Mouse (Mus musculus): ENCODE data around the gene Top3a. TPM values are rescaled to one million over a fixed set of nuclear protein-coding genes. Genes with fewer than 3 reads are reported as not detected.

The Top3a gene
- polyA plus RNA-seq, 1 experiment from 2014 or later = 17.8 TPM

- Histone ChIP-seq H3K27ac (peak overlapping the region; percentile 36; the same call in 1 of the 2 replicates), H3K9me3 (no peaks in the 10 kb centered on the region), H3K27me3 (ENCODE audit: insufficient read depth, poor library complexity, severe bottlenecking) (no peaks in the 10 kb centered on the region), H3K36me3 (peaks cover 89% of the 10 kb centered on the region), H3K4me3 (no peak overlapping the region), H3K4me1 (peaks cover 8% of the 10 kb centered on the region; the same call in 1 of the 2 replicates)
- WGBS = 84% methylated on average over 11 of the region's 11 CpGs
- DNase-seq (ENCODE audit: low spot score) = no peak
Measured at GRCm38 (mm10) chr11:60796342-60796741, 19.2 kb upstream of the Top3a start.

- 79% methylated on average over 2 of the region's 2 CpGs for WGBS
- H3K27me3 ChIP-seq (ENCODE audit: insufficient read depth, poor library complexity, severe bottlenecking) = no peaks in the 10 kb centered on the region
- H3K9me3 ChIP-seq = no peaks in the 10 kb centered on the region
- H3K4me3 ChIP-seq = no peak overlapping the region
- no peak for DNase-seq (ENCODE audit: low spot score)
- H3K36me3 ChIP-seq = peaks cover 90% of the 10 kb centered on the region
- no peaks in the 10 kb centered on the region for H3K4me1 ChIP-seq
- no peak overlapping the region for H3K27ac ChIP-seq
Measured at GRCm38 (mm10) chr11:60790472-60790871, 13.3 kb upstream of the Top3a start.

GRCm38 (mm10) chr11:60787595-60787994 is 10.4 kb upstream of the Top3a start:
- Histone ChIP-seq H3K4me3 (no peak overlapping the region), H3K27ac (no peak overlapping the region), H3K4me1 (0 out of 2 replicates have a peak, but pooled peaks cover 6% of the 10 kb centered on the region), H3K9me3 (no peaks in the 10 kb centered on the region), H3K36me3 (peaks cover 94% of the 10 kb centered on the region), H3K27me3 (ENCODE audit: insufficient read depth, poor library complexity, severe bottlenecking) (no peaks in the 10 kb centered on the region)
- 86% methylated on average over 1 of the region's 1 CpGs for WGBS
- DNase-seq (ENCODE audit: low spot score) = no peak

- Histone ChIP-seq H3K27me3 (ENCODE audit: insufficient read depth, poor library complexity, severe bottlenecking) (no peaks in the 10 kb centered on the region), H3K9me3 (no peaks in the 10 kb centered on the region), H3K4me1 (peaks cover 38% of the 10 kb centered on the region), H3K36me3 (peaks cover 92% of the 10 kb centered on the region), H3K27ac (no peak overlapping the region), H3K4me3 (no peak overlapping the region)
- DNase-seq (ENCODE audit: low spot score) = no peak
- 88% methylated on average over 8 of the region's 8 CpGs for WGBS
Measured at GRCm38 (mm10) chr11:60784179-60784922, 7.2 kb upstream of the Top3a start.

GRCm38 (mm10) chr11:60779673-60780189 is 2.6 kb upstream of the Top3a start:
- peak overlapping the region; percentile 45 for H3K4me3 ChIP-seq
- no peak overlapping the region for H3K27ac ChIP-seq
- no peak for DNase-seq (ENCODE audit: low spot score)
- H3K36me3 ChIP-seq = peaks cover 56% of the 10 kb centered on the region
- H3K27me3 ChIP-seq (ENCODE audit: insufficient read depth, poor library complexity, severe bottlenecking) = no peaks in the 10 kb centered on the region
- H3K4me1 ChIP-seq = peaks cover 61% of the 10 kb centered on the region
- H3K9me3 ChIP-seq = no peaks in the 10 kb centered on the region
- 88% methylated on average over 10 of the region's 10 CpGs for WGBS

- Histone ChIP-seq H3K27me3 (ENCODE audit: insufficient read depth, poor library complexity, severe bottlenecking) (no peaks in the 10 kb centered on the region), H3K4me1 (peaks cover 58% of the 10 kb centered on the region), H3K27ac (peak overlapping the region; percentile 92), H3K4me3 (peak overlapping the region; percentile 83), H3K36me3 (peaks cover 40% of the 10 kb centered on the region), H3K9me3 (no peaks in the 10 kb centered on the region)
- DNase-seq (ENCODE audit: low spot score) = no peak
- WGBS = 23% methylated on average over 16 of the region's 16 CpGs
Measured at GRCm38 (mm10) chr11:60777801-60778370, 721 bp upstream of the Top3a start.

- H3K27ac ChIP-seq = peak overlapping the region; percentile 92
- H3K27me3 ChIP-seq (ENCODE audit: insufficient read depth, poor library complexity, severe bottlenecking) = no peaks in the 10 kb centered on the region
- no peak for DNase-seq (ENCODE audit: low spot score)
- H3K4me3 ChIP-seq = peak overlapping the region; percentile 83
- peaks cover 25% of the 10 kb centered on the region for H3K36me3 ChIP-seq
- peaks cover 45% of the 10 kb centered on the region for H3K4me1 ChIP-seq
- no peaks in the 10 kb centered on the region for H3K9me3 ChIP-seq
- 6% methylated on average over 17 of the region's 17 CpGs for WGBS
Measured at GRCm38 (mm10) chr11:60776107-60776828, 897 bp downstream of the Top3a start.

GRCm38 (mm10) chr11:60775578-60775977 is 1.6 kb downstream of the Top3a start:
- peak overlapping the region; percentile 92; the same call in 1 of the 2 replicates for H3K27ac ChIP-seq
- no peaks in the 10 kb centered on the region for H3K27me3 ChIP-seq (ENCODE audit: insufficient read depth, poor library complexity, severe bottlenecking)
- peaks cover 21% of the 10 kb centered on the region for H3K36me3 ChIP-seq
- H3K4me1 ChIP-seq = peaks cover 39% of the 10 kb centered on the region
- 48% methylated on average over 6 of the region's 6 CpGs for WGBS
- H3K9me3 ChIP-seq = no peaks in the 10 kb centered on the region
- H3K4me3 ChIP-seq = peak overlapping the region; percentile 83
- no peak for DNase-seq (ENCODE audit: low spot score)

GRCm38 (mm10) chr11:60774841-60775240 is 2.3 kb downstream of the Top3a start:
- no peaks in the 10 kb centered on the region for H3K27me3 ChIP-seq (ENCODE audit: insufficient read depth, poor library complexity, severe bottlenecking)
- H3K4me3 ChIP-seq = no peak overlapping the region
- DNase-seq (ENCODE audit: low spot score) = no peak
- 66% methylated on average over 1 of the region's 1 CpGs for WGBS
- H3K36me3 ChIP-seq = peaks cover 14% of the 10 kb centered on the region
- peaks cover 31% of the 10 kb centered on the region for H3K4me1 ChIP-seq
- H3K27ac ChIP-seq = no peak overlapping the region
- no peaks in the 10 kb centered on the region for H3K9me3 ChIP-seq

GRCm38 (mm10) chr11:60774158-60774689 is 2.9 kb downstream of the Top3a start:
- peaks cover 8% of the 10 kb centered on the region for H3K36me3 ChIP-seq
- no peaks in the 10 kb centered on the region for H3K27me3 ChIP-seq (ENCODE audit: insufficient read depth, poor library complexity, severe bottlenecking)
- no peak for DNase-seq (ENCODE audit: low spot score)
- WGBS = 80% methylated on average over 3 of the region's 3 CpGs
- peaks cover 25% of the 10 kb centered on the region for H3K4me1 ChIP-seq
- H3K9me3 ChIP-seq = no peaks in the 10 kb centered on the region
- H3K4me3 ChIP-seq = no peak overlapping the region
- no peak overlapping the region for H3K27ac ChIP-seq

- no peaks in the 10 kb centered on the region for H3K9me3 ChIP-seq
- DNase-seq (ENCODE audit: low spot score) = no peak
- H3K4me1 ChIP-seq = peaks cover 11% of the 10 kb centered on the region
- no peaks in the 10 kb centered on the region for H3K27me3 ChIP-seq (ENCODE audit: insufficient read depth, poor library complexity, severe bottlenecking)
- H3K27ac ChIP-seq = no peak overlapping the region
- H3K4me3 ChIP-seq = no peak overlapping the region
- no peaks in the 10 kb centered on the region for H3K36me3 ChIP-seq
- WGBS = 83% methylated on average over 4 of the region's 4 CpGs
Measured at GRCm38 (mm10) chr11:60772161-60772560, 5.0 kb downstream of the Top3a start.

GRCm38 (mm10) chr11:60770776-60771175 is 6.4 kb downstream of the Top3a start:
- Histone ChIP-seq H3K27ac (no peak overlapping the region), H3K4me1 (peaks cover 6% of the 10 kb centered on the region), H3K36me3 (0 out of 2 replicates have a peak, but pooled peaks cover 3% of the 10 kb centered on the region), H3K4me3 (no peak overlapping the region), H3K9me3 (no peaks in the 10 kb centered on the region), H3K27me3 (ENCODE audit: insufficient read depth, poor library complexity, severe bottlenecking) (no peaks in the 10 kb centered on the region)
- 83% methylated on average over 3 of the region's 3 CpGs for WGBS
- DNase-seq (ENCODE audit: low spot score) = no peak
